Mouse (Mus musculus) CH12.LX (cell line): ENCODE data around the gene Fchsd2.

Experiments used
- CHD2 ChIP-seq: IDR thresholded peaks from 2 replicates; pipeline ENCODE4 v1.6.1; 2011; ENCODE audit warnings: low read length, improper control_type of control experiment
- HCFC1 ChIP-seq: IDR thresholded peaks from 2 replicates; pipeline ENCODE4 v1.6.1; 2012; ENCODE audit warnings: low read depth, mild to moderate bottlenecking, inconsistent platforms, low read length, improper control_type of control experiment
- MYC ChIP-seq: IDR thresholded peaks from 2 replicates; pipeline ENCODE4 v1.6.1; 2011; ENCODE audit warnings: low read depth, mild to moderate bottlenecking, improper control_type of control experiment, low read length
- POLR2A ChIP-seq: IDR thresholded peaks from 2 replicates; pipeline ENCODE4 v1.6.1; 2011; ENCODE audit warnings: low read depth, mild to moderate bottlenecking, improper control_type of control experiment, low read length
- ZNF384 ChIP-seq: IDR thresholded peaks from 2 replicates; pipeline ENCODE4 v1.6.1; 2012; ENCODE audit warnings: low read depth, low read length, improper control_type of control experiment, inconsistent platforms

DNA sequence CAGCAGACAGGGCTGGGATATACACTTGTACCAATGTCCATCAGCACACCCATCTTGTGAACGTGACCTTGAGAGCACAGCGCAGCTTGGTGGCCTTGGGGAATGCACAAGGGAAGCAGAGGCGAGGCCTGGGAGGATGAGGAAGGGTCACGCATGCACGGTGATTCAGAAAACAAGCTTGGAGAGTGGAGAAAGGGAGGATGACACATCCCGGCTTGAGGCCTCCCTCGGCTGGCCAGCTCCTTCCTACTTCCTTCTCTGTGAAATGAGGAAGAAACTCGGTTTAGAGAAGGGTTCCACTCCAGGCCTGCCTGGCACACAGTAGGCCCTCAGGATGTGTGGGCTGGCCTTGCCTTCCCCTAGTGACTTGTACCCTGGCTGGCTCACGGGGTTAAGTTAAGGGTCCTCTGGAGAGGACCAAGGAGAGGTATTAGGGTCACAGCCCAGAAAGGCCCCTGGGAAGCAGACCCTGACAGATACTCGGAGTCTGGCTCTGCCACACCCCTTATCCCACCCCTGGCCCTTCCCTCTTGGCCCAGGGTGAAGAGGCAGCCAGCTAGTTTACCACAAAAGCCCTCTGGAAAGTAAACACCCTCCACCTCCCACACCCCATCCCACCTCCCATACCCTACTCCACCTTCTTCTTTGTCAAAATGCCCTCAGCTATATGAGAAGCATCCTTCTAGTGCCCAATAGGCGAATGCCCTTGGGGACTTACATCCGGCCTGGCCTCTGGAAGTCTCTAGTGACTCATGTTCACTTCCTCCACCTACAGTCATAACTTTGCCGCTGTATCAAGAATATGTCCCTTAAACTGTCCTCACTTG is 41.7 kb upstream of the Fchsd2 start:
- no peak for TF ChIP-seq MYC
- no peak for TF ChIP-seq POLR2A
- TF ChIP-seq ZNF384: no peak
- no peak for TF ChIP-seq HCFC1
- TF ChIP-seq CHD2: no peak
